Mouse (Mus musculus) ES-E14 (cell line): ENCODE results near the gene Pdlim3. TPM values are rescaled to one million over a fixed set of nuclear protein-coding genes. Genes with fewer than 3 reads are reported as not detected.

Experiments
- DNase-seq: peaks from one replicate; pipeline ENCODE4 v3.0.0-alpha.2; 2013; ENCODE audit warnings: low read depth, low spot score
- H3K27ac ChIP-seq: 2 replicates; pipeline ENCODE4 v1.5.1; 2012; ENCODE audit warnings: low read depth, mild to moderate bottlenecking, low read length, moderate library complexity, mixed read lengths; ENCODE audit not compliant: poor library complexity, insufficient read depth, severe bottlenecking
- H3K36me3 ChIP-seq: 2 replicates; pipeline ENCODE4 v1.6.1; 2012; ENCODE audit warnings: mild to moderate bottlenecking, low read length, moderate library complexity, mixed read lengths; ENCODE audit not compliant: control insufficient read depth, poor library complexity, insufficient read depth, severe bottlenecking
- H3K4me1 ChIP-seq, 2 experiments: fragments of 150-350 bp in 1 of 2; sonication (generic) in 1 of 2; 2 replicates each; pipeline ENCODE4 v1.6.1; 2012; ENCODE audit warnings: low read length in 2 of 2, mild to moderate bottlenecking in 1 of 2, mixed read lengths in 1 of 2; ENCODE audit not compliant: control insufficient read depth in 2 of 2, insufficient read depth in 2 of 2, poor library complexity in 1 of 2
- H3K4me3 ChIP-seq, 2 experiments: fragments of 150-350 bp in 1 of 2; sonication (generic) in 1 of 2; 2 replicates each; pipeline ENCODE4 v1.5.1; 2012; ENCODE audit warnings: low read length in 2 of 2, low read depth in 1 of 2, mild to moderate bottlenecking in 1 of 2, mixed read lengths in 1 of 2; ENCODE audit not compliant: insufficient read depth in 1 of 2, poor library complexity in 1 of 2, severe bottlenecking in 1 of 2
- H3K9ac ChIP-seq: 2 replicates; pipeline ENCODE4 v1.6.1; 2012; ENCODE audit warnings: low read depth, mild to moderate bottlenecking, low read length, mixed read lengths; ENCODE audit not compliant: poor library complexity, insufficient read depth, severe bottlenecking
- H3K9me3 ChIP-seq: fragments of 150-350 bp; sonication (generic); 2 replicates; pipeline ENCODE4 v1.6.1; 2012; ENCODE audit warnings: low read depth, mild to moderate bottlenecking, low read length; ENCODE audit not compliant: control insufficient read depth, insufficient read depth
- CHD2 ChIP-seq: IDR thresholded peaks from 2 replicates; pipeline ENCODE4 v1.6.1; 2014; ENCODE audit warnings: mild to moderate bottlenecking, low read depth, low read length, inconsistent platforms
- HCFC1 ChIP-seq: IDR thresholded peaks from 2 replicates; pipeline ENCODE4 v1.6.1; 2012; ENCODE audit warnings: low read length, inconsistent platforms, borderline replicate concordance; ENCODE audit not compliant: insufficient read depth
- MAFK ChIP-seq: IDR thresholded peaks from 2 replicates; pipeline ENCODE4 v1.6.1; 2014; ENCODE audit warnings: mild to moderate bottlenecking, low read depth, low read length, inconsistent platforms; ENCODE audit not compliant: insufficient read depth
- ZC3H11A ChIP-seq: IDR thresholded peaks from 2 replicates; pipeline ENCODE4 v1.6.1; 2012; ENCODE audit warnings: low read depth, mild to moderate bottlenecking, inconsistent platforms, low read length, borderline replicate concordance
- ZNF384 ChIP-seq: IDR thresholded peaks from 2 replicates; pipeline ENCODE4 v1.6.1; 2012; ENCODE audit warnings: low read depth, low read length, inconsistent platforms
- in situ Hi-C, 2 experiments: fragments of 600-800 bp; cut with MboI; formaldehyde crosslinking; loops; one replicate each; pipeline ENCODE4 v1.15.1; 2025; ENCODE audit warnings: low sequenced_read_pairs in 2 of 2, inconsistent platforms in 1 of 2; ENCODE audit not compliant: unreplicated experiment in 2 of 2
- total RNA-seq: library from RNA; depleted of rRNA; stranded (reverse); fragments of 300-350 nt; gene quantifications from 2 replicates; pipeline ENCODE4 v1.2.3, GENCODE M21; 2012; rRNA removed

Gene Pdlim3
- total RNA-seq, 1 experiment, result 3.7 TPM

GRCm38 (mm10) chr8:45950622-45951021 lies 65.4 kb downstream of the Pdlim3 start:
- in situ Hi-C loops, result no loop called here
- no peak for DNase-seq
- Histone ChIP-seq H3K9me3 (no peaks in the 10 kb centered on the region), H3K4me1 (no peaks in the 10 kb centered on the region), H3K4me3 (no peak overlapping the region), H3K27ac (no peak overlapping the region), H3K36me3 (no peaks in the 10 kb centered on the region), H3K9ac (no peak overlapping the region)
- no peak for TF ChIP-seq ZC3H11A
- TF ChIP-seq CHD2, result no peak
- TF ChIP-seq HCFC1, result no peak
- no peak for TF ChIP-seq ZNF384
- no peak for TF ChIP-seq MAFK

Other genes starting within 250 kb of the Pdlim3 start
- not detected in 2 replicates for gene Ccdc110, start 49.2 kb downstream of the Pdlim3 start, total RNA-seq
- 0.16 and 0.36 TPM in 2 replicates for gene 1700029J07Rik, start 89.8 kb downstream of the Pdlim3 start, total RNA-seq
- 17.1 and 21.7 TPM in 2 replicates for gene Ufsp2, start 90.1 kb downstream of the Pdlim3 start, total RNA-seq
- gene Lrp2bp, start 113.8 kb downstream of the Pdlim3 start, total RNA-seq, result 0.13 and 0.26 TPM in 2 replicates
- gene Ankrd37, start 120.2 kb downstream of the Pdlim3 start, total RNA-seq, result 12.3 and 13.6 TPM in 2 replicates